Mouse (Mus musculus) cerebellum, postnatal 4 days (tissue): ENCODE measurements around the gene Olfr1212.

ENCODE experiments used
- DNase-seq, 2 experiments: peaks; one replicate each; pipeline ENCODE4 v3.0.0; 2022; ENCODE audit warnings: low spot score in 2 of 2, mixed read lengths in 1 of 2

The Olfr1212 gene

GRCm38 (mm10) chr2:88953669-88954068, at the start of gene Olfr1212:
TSS of gene Olfr1212 (plus strand) at chr2:88953969.
- DNase-seq, result no peak

GRCm38 (mm10) chr2:88915057-88915456, 38.7 kb upstream of the Olfr1212 start, which contains the start of gene Olfr1209:
TSS of gene Olfr1209 (minus strand) at chr2:88915157.
- DNase-seq, result no peak

GRCm38 (mm10) chr2:88938011-88938410, 15.8 kb upstream of the Olfr1212 start, which contains the start of gene Olfr1211:
TSS of gene Olfr1211 (minus strand) at chr2:88938111.
- DNase-seq, result no peak

- no peak for DNase-seq
These were observed 26.4 kb downstream of the Olfr1212 start, which contains the start of gene Gm13762 for GRCm38 (mm10) chr2:88980181-88980580. TSS of gene Gm13762 (minus strand) at chr2:88980281.

GRCm38 (mm10) chr2:88992553-88992952, 38.8 kb downstream of the Olfr1212 start, which contains the start of gene Olfr1214:
TSS of gene Olfr1214 (minus strand) at chr2:88992653.
- no peak for DNase-seq

GRCm38 (mm10) chr2:89006873-89007272, 53.1 kb downstream of the Olfr1212 start, which contains the start of gene Olfr1215:
TSS of gene Olfr1215 (minus strand) at chr2:89006973.
- DNase-seq, result no peak
